Mouse (Mus musculus) gastrocnemius, adult 2 months (tissue): ENCODE results near the gene Vipr2. TPM values are rescaled to one million over a fixed set of nuclear protein-coding genes. Genes with fewer than 3 reads are reported as not detected.

Experiments used
- DNase-seq: peaks from one replicate; pipeline ENCODE4 v3.0.0; 2022
- H3K27ac ChIP-seq: fragments of 200-600 bp; 2 replicates; pipeline ENCODE4 v1.8.1; 2022; ENCODE audit warnings: mild to moderate bottlenecking
- H3K4me3 ChIP-seq: fragments of 200-600 bp; 2 replicates; pipeline ENCODE4 v1.8.1; 2022; ENCODE audit warnings: mild to moderate bottlenecking, moderate library complexity
- CTCF ChIP-seq: fragments of 200-600 bp; IDR thresholded peaks from 2 replicates; pipeline ENCODE4 v1.8.1; 2022; ENCODE audit warnings: antibody characterized with exemption, mild to moderate bottlenecking, moderate library complexity
- intact Hi-C: fragments of 180-260 bp; cut with DNase I; formaldehyde crosslinking; loops from one replicate; pipeline ENCODE4 v1.15.1; 2025
- total RNA-seq, 2 experiments: library from RNA; stranded (reverse); gene quantifications; 2 replicates each; pipeline ENCODE4 v1.2.3; 2021

Gene Vipr2
- total RNA-seq, 2 experiments from 2014 or later = 1.5 to 3.0 TPM

DNA sequence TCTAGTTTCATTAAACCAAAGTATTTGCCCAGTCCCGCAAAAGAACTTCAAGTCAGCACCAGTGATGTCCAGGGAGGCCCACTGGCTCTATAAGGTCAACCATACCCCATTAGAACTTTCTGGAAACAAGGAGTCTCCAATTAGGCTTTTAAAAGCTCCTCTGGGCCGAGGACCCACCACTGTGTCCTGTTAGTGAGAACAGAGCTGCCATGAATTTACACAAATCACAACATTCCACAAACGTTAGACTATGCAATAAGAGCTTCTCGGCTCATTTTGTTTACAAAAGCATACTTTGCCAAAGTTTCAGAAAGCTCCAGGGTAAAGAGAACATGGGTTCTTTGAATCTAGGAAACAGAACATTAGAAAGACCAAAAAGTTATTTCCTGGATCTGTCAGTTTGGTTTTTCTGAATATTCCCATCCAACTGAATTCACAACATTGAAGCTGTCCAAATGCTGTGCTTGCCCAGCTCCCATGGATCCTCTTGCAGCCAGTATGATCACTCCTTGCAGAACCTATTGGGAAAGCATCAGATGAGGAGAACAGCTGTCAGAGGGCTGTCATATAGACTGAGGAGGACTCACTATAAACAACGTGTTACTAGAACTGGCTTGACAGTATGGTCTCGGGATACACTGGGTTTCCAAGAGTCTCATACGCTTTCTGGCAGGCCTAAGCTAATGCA, 33.6 kb downstream of the Vipr2 start:
- Histone ChIP-seq H3K4me3 (no peak overlapping the region), H3K27ac (no peak overlapping the region)
- no peak for DNase-seq
- no peak for TF ChIP-seq CTCF
- intact Hi-C loops = no loop called here

DNA sequence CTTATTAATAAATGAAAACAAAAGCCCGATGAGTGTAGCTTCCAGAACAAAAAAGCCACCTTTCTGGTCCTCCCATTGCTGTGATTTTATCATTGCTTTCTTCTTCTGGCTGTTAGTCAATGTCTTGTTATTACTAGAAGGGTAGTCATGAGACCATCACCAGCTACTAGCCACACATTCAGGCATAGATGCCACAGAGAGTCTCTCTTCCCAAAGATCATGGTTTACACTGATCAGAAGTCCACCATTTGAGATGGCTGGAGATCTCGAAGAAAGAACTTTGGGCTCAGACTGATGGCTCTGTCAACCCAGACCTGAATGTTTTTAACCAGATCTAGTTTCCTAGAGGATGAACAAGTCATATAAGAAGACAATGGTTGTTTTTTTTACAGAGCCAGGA, 38.3 kb downstream of the Vipr2 start:
- TF ChIP-seq CTCF = no peak
- DNase-seq = no peak
- intact Hi-C loops = no loop called here
- no peak overlapping the region for H3K4me3 ChIP-seq
- no peak overlapping the region for H3K27ac ChIP-seq

DNA sequence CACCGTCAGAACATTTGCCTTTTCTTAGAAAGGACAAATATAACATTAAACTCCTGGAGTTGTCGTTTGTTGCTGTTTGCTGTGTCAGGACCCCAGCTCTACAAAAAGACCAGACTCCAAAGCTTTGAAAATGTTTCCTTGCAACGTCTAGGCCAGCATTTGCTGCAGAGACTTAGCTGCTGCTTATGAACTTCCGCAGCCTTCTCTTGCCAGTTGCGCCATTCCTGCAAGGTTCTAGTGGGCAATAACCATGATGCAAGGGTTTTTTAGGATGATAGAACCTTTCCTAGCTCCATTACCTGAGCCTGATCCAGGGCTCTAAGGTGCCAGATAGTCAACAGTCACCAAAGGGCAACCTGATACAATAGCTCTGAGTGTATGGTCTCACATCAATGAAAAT, 38.9 kb downstream of the Vipr2 start:
- Histone ChIP-seq H3K27ac (no peak overlapping the region), H3K4me3 (no peak overlapping the region)
- no peak for TF ChIP-seq CTCF
- DNase-seq = no peak
- intact Hi-C loops = no loop called here

DNA sequence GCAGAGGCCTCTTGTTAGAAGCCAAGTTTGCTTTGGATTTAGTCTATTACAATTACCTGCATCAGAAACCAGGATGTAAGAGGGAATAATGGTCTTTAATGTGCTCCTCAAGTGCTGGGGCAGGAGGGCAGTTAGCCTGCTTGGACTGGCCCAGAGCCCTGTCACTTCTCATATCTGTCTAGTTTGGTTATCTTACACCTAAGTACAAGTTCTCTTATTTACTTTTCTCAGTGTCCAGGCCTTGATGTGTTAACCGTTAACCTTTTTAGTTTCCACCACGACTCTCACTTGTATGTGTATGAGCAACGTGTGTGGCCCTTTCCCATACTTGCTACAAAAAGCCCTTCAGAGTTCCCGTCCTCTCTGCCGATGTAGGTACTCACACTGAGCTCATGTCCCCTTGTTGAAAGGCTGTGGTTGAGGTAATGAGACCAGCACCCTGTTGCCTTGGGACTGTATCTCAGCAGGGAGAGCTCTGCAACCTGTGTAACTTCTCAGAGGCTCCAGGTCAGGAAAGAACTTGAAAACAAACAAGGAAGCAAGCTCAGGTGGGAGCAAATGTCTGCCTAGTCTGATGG, 39.9 kb downstream of the Vipr2 start:
- Histone ChIP-seq H3K4me3 (no peak overlapping the region), H3K27ac (no peak overlapping the region)
- intact Hi-C loops = no loop called here
- no peak for DNase-seq
- no peak for TF ChIP-seq CTCF

DNA sequence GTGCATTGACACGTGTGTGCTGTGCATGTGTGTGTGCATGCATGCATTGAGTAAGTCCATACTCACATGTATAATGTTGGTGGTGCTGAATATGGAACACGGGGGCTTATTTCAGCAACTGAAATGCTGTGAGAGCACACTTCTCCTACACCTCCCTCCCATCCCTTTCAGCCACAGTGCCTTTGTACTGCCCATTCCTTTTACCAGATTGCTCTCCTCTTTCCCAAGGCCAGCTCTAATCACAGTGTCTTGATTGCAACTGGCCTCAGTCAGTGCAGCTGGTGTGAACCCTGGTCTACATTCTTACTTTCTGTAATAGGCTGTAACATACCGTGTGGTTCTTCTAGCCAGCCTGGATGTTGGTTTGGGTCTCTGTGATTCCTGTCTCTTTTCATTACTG, 41.5 kb downstream of the Vipr2 start:
- intact Hi-C loops = no loop called here
- DNase-seq = no peak
- no peak for TF ChIP-seq CTCF
- no peak overlapping the region for H3K27ac ChIP-seq
- H3K4me3 ChIP-seq = no peak overlapping the region

DNA sequence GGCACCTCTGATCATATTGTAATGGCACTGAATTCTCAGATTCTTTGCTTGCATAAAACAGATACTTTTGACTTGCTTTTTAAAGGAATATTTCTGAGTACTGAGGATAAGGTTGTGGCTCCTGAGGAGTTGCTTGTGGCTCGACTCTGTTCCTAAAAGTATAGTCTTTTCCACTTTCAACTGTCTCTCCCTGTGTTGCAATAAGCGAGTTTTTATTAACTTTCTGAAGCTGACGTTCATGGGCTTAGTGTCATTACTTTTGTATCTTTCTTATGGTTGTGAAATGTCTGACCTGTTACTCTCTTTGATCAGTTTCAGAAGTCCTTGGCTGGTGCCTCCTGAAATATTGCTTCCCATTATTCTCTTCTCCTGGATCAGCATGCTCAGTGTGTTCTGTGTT, 46.3 kb downstream of the Vipr2 start:
- intact Hi-C loops = no loop called here
- H3K4me3 ChIP-seq = no peak overlapping the region
- no peak for DNase-seq
- TF ChIP-seq CTCF = no peak
- no peak overlapping the region for H3K27ac ChIP-seq

DNA sequence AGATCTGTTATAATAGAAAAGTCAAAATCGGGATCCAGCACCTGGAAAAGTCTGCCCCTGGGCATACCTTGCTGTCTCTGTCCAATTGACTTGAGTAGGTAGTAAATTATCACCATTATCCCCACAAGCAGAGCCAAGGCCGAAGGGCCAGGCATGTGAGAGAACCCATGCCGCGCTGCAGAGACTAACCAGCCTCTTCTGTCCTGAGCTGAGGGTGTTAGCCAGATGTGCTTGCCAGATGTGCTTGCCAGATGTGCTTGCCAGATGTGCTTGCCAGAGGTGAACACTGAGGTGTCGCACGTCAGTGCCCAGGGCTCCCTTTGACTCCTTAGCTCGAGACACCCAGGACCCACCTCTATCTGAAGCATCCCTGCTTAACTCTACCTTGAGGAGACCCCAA, 53.4 kb downstream of the Vipr2 start:
- no peak for TF ChIP-seq CTCF
- intact Hi-C loops = no loop called here
- DNase-seq = peak; percentile 36
- peak overlapping the region; percentile 38; the same call in 1 of the 2 replicates for H3K27ac ChIP-seq
- no peak overlapping the region for H3K4me3 ChIP-seq

DNA sequence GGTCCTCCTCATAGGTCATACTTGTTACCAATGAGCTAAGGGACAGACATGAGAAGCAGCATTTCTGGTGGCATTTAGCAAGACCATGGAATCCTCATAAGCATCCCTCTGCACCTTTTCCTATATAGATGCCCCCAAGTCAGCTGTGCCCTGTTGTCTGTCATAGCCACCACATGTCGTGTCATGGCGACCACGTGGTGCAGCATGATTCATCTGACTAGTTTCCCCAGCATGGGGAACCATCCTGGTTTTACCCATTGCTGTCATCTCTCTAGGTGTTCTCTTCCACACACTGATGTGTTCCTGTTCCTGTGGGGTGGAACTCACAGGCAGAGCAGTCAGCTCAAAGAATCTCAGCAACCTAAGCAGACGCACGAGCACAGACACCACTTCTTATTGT, 55.4 kb downstream of the Vipr2 start:
- DNase-seq = no peak
- TF ChIP-seq CTCF = no peak
- Histone ChIP-seq H3K27ac (no peak overlapping the region), H3K4me3 (no peak overlapping the region)
- intact Hi-C loops = no loop called here

DNA sequence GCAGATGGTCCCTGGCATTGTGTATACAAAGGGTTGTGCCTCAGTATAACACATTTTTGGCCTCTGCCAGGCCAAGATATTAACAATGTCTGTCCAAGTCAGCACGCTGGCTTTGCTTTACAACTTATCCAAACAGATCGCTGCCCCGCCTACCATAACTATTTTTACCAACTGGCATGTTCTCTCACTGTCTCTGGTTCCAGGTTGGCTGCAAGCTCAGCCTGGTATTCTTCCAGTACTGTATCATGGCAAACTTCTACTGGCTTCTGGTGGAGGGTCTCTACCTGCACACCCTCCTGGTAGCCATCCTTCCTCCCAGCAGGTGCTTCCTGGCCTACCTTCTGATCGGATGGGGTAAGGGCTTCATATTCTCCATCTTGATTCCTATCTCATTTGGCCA, 58.4 kb downstream of the Vipr2 start:
- no peak for TF ChIP-seq CTCF
- Histone ChIP-seq H3K27ac (peak overlapping the region; percentile 73), H3K4me3 (peak overlapping the region; percentile 47)
- intact Hi-C loops = no loop called here
- peak; percentile 60 for DNase-seq

DNA sequence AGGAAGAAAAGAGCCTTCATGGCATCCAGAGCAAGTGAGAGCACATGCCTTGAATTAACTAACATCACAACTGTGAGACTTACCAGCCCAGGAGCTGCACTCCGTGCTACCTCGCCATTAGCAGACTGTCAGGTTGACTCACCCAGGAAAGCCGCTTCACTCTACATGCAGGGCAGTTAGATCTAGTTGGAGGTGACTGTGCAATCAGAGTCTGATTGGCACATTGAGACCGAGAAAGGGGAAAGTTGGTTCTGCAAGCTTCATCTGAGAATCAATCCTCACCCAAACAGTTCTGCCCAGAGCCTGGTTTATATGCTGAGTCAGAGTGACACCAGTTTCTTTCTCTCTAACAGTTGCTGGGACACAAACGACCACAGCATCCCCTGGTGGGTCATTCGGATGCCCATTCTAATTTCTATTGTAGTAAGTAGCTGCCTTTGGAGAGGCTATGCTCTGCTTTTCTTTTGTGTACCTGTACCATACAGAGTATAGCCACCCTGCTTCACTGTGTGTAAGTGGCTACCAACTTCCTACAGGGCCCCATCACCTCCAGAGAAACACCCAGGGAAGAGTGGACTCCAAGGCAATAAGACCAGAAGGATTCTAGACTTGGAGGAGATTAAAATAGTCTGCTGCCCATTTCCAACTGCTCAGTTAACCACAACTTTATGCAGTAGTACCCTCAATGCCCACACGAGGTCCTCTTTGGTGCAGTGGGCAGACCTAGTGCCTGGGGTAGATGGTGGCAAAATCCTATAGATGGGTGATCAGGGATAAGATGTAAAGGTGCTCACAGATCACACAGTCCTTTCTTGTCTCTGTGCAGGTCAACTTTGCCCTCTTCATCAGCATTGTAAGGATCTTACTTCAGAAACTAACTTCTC, 61.0 kb downstream of the Vipr2 start:
- no peak overlapping the region for H3K27ac ChIP-seq
- H3K4me3 ChIP-seq = no peak overlapping the region
- TF ChIP-seq CTCF = peak; percentile 34; the same call in 1 of the 2 replicates
- intact Hi-C loops = no loop called here
- DNase-seq = no peak

DNA sequence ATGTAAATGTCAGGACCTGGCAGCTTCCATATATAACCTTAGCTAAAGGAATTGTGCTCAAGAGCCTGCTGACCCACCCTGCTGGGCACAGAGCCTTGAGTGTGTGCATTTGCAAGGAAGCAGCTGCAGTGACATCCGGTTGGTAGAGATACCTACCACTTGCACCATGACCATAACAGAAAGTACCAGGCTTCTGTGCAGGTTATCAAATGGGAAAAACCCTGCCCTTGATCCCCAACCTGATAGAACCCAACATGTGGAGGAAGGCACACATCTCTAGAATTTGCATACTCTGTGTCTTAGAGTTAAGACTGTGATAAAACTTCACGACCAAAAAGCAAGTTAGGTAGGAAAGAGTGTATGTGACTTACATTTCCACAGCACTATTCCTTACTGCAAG, 63.1 kb downstream of the Vipr2 start:
- no peak overlapping the region for H3K27ac ChIP-seq
- no peak for DNase-seq
- no peak for TF ChIP-seq CTCF
- intact Hi-C loops = no loop called here
- no peak overlapping the region for H3K4me3 ChIP-seq

DNA sequence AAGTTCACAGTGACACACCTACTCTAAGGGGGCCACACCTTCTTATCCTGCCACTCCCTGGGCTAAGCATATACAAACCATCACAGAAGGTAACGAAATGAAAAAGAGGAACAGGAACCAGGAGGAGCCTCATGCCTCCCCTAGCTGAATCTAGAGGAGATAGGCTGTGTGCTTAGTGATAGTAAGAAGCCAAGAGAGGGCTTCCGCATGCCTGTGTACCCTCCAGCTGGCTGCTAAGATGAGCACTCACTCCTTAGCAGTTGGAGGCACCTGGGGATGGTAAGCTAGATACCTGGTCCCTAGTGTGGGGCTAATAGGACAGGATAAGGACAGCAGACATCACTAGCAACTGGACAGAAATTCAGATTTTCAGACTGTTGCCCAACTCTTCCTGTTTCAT, 64.3 kb downstream of the Vipr2 start:
- no peak for TF ChIP-seq CTCF
- Histone ChIP-seq H3K4me3 (no peak overlapping the region), H3K27ac (no peak overlapping the region)
- intact Hi-C loops = no loop called here
- DNase-seq = no peak

DNA sequence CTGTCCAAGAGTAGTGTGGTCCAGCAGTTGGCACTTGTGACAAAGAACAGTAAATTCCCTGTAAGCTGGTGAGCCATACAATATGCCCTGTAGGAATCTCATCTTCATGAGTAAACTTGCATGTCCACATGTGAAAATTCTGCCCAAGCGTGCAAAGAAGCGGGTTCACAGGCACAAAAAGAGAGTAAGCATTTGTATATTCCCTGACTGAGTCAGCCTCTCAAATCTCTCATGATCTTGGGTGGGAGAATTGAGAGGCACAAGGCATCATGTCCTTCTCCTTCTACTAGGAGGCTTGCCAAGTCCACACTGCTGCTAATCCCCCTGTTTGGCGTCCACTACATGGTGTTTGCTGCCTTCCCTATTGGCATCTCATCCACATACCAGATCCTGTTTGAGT, 64.9 kb downstream of the Vipr2 start:
- DNase-seq = no peak
- intact Hi-C loops = no loop called here
- Histone ChIP-seq H3K27ac (no peak overlapping the region), H3K4me3 (no peak overlapping the region)
- no peak for TF ChIP-seq CTCF
